Mouse (Mus musculus) splenic B cell, adult 2 months (primary cell): ENCODE results near the gene Slc6a16.
A peak's percentile ranks its signal among the peaks of the same experiment; 100 is the strongest.

Experiments used
- DNase-seq: peaks from one replicate; pipeline ENCODE4 v3.0.0-alpha.2; 2011; ENCODE audit warnings: low read depth, low spot score
- H3K27me3 ChIP-seq: 2 replicates; pipeline ENCODE4 v1.6.1; 2012; ENCODE audit warnings: mild to moderate bottlenecking, low read length, moderate library complexity, mixed read lengths; ENCODE audit not compliant: control insufficient read depth, poor library complexity, insufficient read depth, severe bottlenecking
- H3K36me3 ChIP-seq: 2 replicates; pipeline ENCODE4 v1.6.1; 2012; ENCODE audit warnings: mild to moderate bottlenecking, low read length, moderate library complexity, mixed read lengths; ENCODE audit not compliant: control insufficient read depth, poor library complexity, insufficient read depth, severe bottlenecking

The Slc6a16 gene

GRCm38 (mm10) chr7:45259281-45259680 is 18.4 kb downstream of the Slc6a16 start:
- H3K36me3 ChIP-seq: no peaks in the 10 kb centered on the region
- H3K27me3 ChIP-seq: no peaks in the 10 kb centered on the region
- no peak for DNase-seq

GRCm38 (mm10) chr7:45262266-45262665 is 21.4 kb downstream of the Slc6a16 start:
- H3K27me3 ChIP-seq: no peaks in the 10 kb centered on the region
- no peak for DNase-seq
- H3K36me3 ChIP-seq: no peaks in the 10 kb centered on the region

- DNase-seq: no peak
- Histone ChIP-seq H3K27me3 (no peaks in the 10 kb centered on the region), H3K36me3 (no peaks in the 10 kb centered on the region)
Measured at GRCm38 (mm10) chr7:45263006-45263607, 22.2 kb downstream of the Slc6a16 start.

- DNase-seq: no peak
- no peaks in the 10 kb centered on the region for H3K27me3 ChIP-seq
- H3K36me3 ChIP-seq: no peaks in the 10 kb centered on the region
Measured at GRCm38 (mm10) chr7:45264348-45264747, 23.5 kb downstream of the Slc6a16 start.

GRCm38 (mm10) chr7:45265518-45265917 is 24.6 kb downstream of the Slc6a16 start:
- Histone ChIP-seq H3K27me3 (no peaks in the 10 kb centered on the region), H3K36me3 (no peaks in the 10 kb centered on the region)
- no peak for DNase-seq

- no peak for DNase-seq
- H3K36me3 ChIP-seq: no peaks in the 10 kb centered on the region
- H3K27me3 ChIP-seq: no peaks in the 10 kb centered on the region
Measured at GRCm38 (mm10) chr7:45272786-45273412, 32.0 kb downstream of the Slc6a16 start.

- DNase-seq: no peak
- Histone ChIP-seq H3K27me3 (no peaks in the 10 kb centered on the region), H3K36me3 (no peaks in the 10 kb centered on the region)
Measured at GRCm38 (mm10) chr7:45273672-45274071, 32.8 kb downstream of the Slc6a16 start.

- H3K36me3 ChIP-seq: no peaks in the 10 kb centered on the region
- no peaks in the 10 kb centered on the region for H3K27me3 ChIP-seq
- DNase-seq: peak; percentile 87
Measured at GRCm38 (mm10) chr7:45277136-45277760, 36.4 kb downstream of the Slc6a16 start, which contains the start of gene Slc6a21. Gene Slc6a21 (plus strand): TSS chr7:45277513.

- no peaks in the 10 kb centered on the region for H3K36me3 ChIP-seq
- H3K27me3 ChIP-seq: no peaks in the 10 kb centered on the region
- DNase-seq: no peak
Measured at GRCm38 (mm10) chr7:45286486-45286885, 45.6 kb downstream of the Slc6a16 start.

GRCm38 (mm10) chr7:45296626-45297025 is 55.7 kb downstream of the Slc6a16 start:
- no peaks in the 10 kb centered on the region for H3K36me3 ChIP-seq
- no peak for DNase-seq
- no peaks in the 10 kb centered on the region for H3K27me3 ChIP-seq

GRCm38 (mm10) chr7:45297563-45297962 is 56.7 kb downstream of the Slc6a16 start:
- DNase-seq: no peak
- H3K36me3 ChIP-seq: no peaks in the 10 kb centered on the region
- H3K27me3 ChIP-seq: no peaks in the 10 kb centered on the region

- DNase-seq: peak; percentile 94
- Histone ChIP-seq H3K36me3 (no peaks in the 10 kb centered on the region), H3K27me3 (no peaks in the 10 kb centered on the region)
Measured at GRCm38 (mm10) chr7:45299752-45300151, 58.9 kb downstream of the Slc6a16 start.

- no peaks in the 10 kb centered on the region for H3K36me3 ChIP-seq
- H3K27me3 ChIP-seq: no peaks in the 10 kb centered on the region
- DNase-seq: peak; percentile 35
Measured at GRCm38 (mm10) chr7:45300270-45300669, 59.4 kb downstream of the Slc6a16 start.

- Histone ChIP-seq H3K27me3 (no peaks in the 10 kb centered on the region), H3K36me3 (no peaks in the 10 kb centered on the region)
- no peak for DNase-seq
Measured at GRCm38 (mm10) chr7:45302626-45303025, 61.7 kb downstream of the Slc6a16 start.

GRCm38 (mm10) chr7:45304869-45305268 is 64.0 kb downstream of the Slc6a16 start:
- H3K27me3 ChIP-seq: no peaks in the 10 kb centered on the region
- H3K36me3 ChIP-seq: no peaks in the 10 kb centered on the region
- no peak for DNase-seq
